Mouse (Mus musculus) urinary bladder, postnatal 10 days (tissue): ENCODE results near the gene Palld.

Source experiments
- DNase-seq: peaks from one replicate; pipeline ENCODE4 v3.0.0; 2022; ENCODE audit warnings: low spot score

Palld gene

DNA sequence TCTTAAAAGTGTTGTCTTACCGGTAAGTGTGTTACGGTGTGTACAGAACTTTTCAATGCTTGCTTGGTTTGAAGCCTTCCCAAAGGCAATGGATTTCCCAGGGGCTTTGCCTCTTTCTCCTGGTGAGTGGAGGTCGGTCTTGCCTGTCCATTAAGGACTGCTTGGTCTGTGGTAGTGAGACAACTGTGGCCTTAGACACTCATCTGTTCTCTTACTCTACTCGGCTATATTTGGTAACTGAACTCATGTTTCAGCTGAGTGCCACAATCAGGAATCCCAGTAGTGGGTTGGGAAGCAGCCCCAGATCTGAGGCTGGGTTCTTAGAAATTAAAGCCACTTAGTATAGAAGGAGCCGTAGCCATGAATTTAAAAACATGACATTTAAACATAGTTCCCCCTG, at the start of gene Palld:
Gene Palld (minus strand): TSS at position 170 of the 400 bp plus-strand sequence.
- no peak for DNase-seq

DNA sequence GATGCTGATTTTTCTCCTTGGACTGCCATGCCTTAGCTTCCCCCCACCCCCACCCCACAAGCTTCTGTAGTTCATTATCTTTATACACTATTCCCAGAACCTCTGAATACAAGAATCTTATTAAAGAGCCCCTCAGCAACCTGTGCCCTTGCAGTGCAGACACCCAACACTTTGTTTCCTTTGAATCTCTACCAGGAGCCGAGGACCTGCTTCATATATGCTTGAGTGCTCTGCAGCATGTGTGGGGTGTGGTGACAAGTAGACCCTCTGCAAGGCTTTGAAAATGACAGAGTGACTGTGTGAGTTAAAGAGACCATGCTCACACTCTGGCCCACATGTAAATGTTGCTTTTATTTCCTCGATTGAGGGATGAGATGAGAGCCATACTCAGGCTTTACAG, 35.1 kb upstream of the Palld start:
- no peak for DNase-seq

DNA sequence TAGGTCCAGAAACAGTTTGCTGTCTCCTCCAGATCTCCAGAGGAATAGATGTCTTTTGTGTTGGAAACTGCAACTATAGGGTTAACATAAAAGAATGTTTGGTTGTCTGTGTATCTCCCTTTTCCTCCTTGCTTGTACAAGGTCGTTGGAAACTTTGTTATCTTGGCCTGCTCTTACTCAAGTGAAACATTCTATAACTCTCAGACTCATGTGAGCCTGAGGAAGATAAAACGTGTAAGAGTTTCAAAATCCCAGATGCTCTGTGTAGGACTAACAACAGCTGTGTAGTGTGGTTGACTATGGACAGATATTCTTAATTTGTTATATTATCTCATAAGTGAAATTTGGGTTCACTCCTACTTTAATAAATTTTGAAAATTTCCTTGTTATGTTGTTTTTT, 30.8 kb upstream of the Palld start:
- no peak for DNase-seq

DNA sequence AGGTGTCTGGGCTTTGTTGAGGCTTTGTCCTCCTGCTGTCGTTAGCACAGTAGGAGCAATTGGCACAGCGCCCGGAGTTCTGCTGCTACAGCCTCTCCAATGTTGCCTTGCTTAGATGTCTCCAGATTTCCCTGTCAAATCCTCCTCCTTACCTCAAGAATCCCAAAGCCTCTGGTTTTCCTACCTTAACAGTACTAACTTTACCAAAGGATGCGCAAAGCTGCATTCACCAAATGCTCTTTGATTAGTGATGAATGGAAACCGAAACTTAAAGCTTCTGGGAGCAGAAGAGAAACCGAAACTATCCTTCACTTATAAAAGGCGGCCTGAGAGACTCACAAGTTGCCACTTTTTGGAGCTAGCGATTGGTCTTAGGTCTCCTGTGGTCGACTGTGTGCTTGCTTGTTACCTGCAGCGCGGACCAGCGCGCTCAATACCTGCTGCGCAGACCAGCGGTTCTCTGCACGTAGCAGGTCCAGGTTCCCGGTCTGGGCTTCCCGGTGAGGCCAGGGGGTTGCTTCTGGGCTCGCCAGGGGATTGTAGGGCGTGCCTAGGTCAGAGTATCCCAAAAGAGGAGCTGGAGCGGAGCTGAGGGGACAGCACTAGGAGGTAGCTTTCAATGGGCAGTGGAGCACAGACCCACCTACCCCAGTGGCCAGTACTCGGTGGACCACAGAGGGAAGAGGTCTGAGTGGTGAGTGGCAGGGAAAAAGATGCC, 25.4 kb upstream of the Palld start, which contains the start of gene Ddx60:
Gene Ddx60 (plus strand): TSS at position 311 of the 718 bp plus-strand sequence.
- DNase-seq = no peak

DNA sequence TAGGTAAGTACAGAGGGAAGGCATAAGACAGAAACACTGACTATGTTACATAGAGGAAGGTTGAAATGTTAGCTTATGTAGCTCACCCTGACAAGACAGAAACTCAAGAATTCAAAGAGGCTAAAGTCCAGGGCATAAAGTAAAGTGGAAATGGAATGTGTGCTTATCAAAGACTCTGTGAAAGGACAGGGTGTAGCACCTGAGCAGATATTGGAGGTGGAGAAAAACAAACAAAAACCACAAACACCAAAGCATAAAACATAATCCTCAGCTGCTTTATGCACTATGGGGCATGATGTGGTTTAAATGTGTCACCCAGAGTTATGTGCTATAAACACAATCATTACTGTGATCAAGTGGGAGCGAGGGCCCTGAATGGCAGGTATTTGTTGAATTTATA, 22.0 kb upstream of the Palld start:
- no peak for DNase-seq

DNA sequence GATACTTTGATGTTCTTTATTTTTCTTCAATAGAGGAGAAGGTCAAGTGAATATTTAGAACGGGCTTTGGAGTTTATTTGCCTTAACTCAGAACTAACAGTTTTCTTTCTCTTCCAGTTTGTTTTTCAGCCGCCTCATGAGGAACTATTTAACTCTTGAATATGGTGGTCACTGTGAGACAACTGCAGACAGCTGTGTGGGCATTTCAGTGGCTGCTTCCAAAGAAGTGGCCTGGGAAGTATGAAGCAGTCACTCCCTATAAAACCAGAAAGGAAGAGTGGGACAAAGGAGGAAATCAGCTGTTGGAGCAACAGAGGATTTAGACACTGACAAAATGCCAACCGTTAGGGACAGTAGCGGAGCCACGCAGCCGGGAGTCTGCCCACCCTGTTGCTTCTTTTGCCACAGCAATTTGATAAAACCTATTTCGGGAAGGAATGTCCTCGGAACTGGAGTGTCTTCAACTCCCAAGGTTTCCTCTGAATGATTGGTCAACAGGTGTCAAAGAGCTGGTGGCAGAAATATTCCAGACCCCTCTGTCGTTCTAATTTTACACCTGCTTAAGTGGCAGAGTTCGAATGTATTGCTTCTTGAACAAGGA, 19.1 kb upstream of the Palld start:
- DNase-seq = no peak

DNA sequence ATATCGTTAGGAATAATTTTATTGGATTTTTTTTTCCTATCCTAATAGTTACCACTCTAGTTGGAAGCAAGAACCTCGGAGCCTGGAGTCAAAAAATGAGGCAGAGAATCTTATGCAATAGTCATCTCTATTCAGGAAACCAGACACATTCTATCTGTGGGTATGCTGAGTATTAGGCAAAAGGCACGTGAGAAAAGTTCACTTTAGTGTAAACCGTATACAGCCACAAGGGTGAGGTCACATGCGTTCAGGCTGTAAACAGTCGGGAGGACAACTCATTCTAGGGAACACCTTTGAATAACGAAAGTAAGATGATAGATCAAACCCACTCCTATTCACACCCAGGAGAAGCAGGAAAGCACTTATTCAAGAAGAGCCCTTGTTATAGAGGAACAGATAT, 17.9 kb upstream of the Palld start:
- no peak for DNase-seq

DNA sequence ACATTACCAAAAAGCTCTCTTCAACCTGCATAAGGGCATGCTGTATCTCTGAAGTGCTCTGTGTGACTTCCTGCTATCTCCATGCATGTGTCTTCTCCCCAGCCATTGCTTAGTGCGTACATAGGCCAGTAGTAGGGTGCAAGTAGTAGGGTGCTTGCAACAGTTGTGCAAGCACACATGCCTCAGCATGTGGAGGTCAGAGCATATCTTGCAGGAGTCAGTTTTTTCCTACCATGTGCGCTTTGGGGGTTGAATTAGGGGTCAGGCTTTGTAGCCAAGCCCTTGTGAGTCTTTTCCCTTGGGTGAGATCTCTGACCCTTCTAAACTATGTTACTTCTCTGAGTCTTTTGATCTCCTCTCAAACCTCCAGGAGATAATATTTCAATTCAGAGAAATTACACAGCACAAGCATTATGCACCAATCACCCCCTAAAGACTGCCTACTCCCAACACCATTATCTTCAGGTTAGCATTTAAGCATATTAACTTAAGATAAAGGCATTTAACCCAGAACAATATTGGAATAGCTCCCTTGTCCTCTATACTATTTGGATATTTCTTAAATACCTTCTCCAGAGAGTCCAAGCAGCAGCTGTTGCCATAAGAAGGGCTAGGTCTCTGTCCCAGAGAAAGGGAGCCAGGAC, 16.8 kb upstream of the Palld start:
- no peak for DNase-seq

DNA sequence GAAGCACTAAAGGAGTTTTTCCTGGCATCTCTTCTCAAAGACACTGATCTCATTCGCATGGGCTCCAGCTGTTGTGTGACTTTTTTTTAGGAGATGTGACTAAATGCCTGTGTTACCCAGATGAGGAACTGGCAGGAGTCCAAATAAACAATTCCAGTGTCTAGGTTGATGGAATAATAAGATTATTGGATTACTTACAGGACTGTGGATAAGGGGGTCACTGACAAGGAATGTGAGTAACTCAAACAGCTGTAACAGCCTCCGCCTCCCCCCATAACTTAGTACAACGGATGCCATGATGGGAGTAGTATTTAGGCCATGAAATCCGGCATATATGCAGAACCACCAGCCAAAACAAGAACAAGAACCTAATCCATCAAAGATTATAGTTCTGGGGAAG, 14.8 kb upstream of the Palld start:
- no peak for DNase-seq

DNA sequence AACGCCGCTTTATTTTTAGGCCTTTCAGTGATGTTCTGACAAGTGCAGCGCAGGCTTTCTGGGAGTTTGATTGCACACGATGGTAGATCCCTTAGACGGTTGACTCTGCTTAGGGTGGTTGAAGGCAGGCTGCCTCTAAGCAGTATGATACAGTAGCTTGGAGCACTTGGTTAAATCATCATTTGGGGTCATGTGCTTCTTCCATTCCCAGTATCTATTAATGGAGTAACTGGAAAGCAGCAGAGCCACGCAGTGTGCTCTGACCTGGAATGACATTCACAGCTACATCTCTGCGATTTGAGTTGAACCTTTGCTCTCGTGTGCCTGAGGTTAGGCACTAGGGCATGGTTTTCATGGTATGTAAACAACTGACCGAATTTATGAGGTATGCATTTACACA, 11.5 kb upstream of the Palld start:
- DNase-seq = no peak

DNA sequence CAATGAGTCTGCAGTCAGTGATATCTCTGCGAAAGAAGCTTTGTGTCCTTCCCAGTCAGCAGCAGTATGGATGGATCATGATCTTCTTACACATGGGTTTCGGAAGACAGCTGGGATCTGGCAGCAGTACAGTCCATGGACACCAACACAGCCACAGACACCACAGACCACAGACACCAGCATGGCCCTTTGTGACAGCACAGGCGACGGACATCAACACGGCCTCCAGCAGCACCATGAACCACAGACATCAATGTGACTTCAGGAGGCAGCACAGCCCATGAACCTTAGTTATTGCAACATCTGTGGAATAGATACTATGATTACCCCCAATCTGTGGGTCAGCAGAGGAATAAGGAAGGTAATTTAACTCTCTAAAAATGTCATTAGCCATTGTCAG, 10.3 kb upstream of the Palld start:
- no peak for DNase-seq

DNA sequence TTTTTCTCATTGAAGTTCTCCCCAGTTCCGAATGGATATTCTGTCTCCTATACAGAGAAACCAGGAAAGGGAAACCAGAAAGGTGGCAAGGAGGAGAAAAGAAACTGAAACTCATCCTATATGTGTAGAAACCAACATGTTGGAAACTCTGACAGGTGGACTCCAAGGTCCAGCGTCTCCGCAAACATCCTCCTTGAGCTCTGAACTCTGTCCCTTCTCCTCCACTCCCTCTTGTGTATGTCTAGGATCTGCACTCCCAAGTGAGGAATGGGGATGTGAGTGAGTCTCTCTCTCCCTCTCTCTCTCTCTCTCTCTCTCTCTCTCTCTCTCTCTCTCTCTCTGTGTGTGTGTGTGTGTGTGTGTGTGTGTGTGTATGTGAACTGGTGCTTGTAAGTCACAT, 6.8 kb upstream of the Palld start:
- no peak for DNase-seq

DNA sequence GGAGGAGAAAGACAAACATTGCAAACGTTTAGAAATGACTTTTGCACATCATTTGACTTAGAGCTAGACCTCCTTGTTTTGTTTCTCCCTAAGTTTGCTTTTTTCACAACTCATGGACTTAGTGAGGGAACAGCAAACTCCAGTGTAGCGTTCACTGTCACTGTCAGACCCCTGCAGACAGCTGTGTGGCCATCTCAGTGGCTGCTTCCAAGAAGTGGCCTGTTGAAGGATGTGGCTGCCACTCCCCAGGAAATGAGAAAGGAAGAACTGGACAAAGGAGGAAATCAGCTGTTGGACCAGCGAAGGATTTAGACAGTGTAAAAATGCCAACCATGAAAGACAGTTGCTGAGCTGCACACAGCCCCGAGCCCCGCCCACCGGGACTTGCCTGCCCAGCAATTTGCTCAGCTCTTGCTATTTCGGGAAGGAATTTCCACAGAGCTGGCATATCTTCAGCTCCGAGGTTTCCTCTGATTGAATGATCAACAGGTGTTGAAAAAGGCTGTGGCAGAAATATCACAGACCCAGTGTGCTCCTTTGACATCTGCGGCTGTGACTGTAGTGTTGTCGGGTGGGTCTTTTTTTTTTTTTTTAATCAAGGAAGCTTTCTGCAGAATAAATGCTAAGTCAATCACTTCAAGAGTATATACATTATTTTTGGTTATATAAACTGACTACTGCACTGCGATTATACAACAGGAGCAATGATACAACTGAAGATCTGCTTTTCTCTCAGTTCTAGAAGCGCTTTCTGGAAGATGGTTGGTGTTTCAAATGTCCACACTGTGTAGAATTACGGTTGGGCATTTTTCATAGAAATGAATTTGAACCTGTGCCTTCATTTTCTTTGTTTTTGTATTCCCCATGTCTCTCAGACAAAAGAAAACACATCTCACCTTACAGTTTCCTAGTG, 6.1 kb upstream of the Palld start:
- DNase-seq = no peak

DNA sequence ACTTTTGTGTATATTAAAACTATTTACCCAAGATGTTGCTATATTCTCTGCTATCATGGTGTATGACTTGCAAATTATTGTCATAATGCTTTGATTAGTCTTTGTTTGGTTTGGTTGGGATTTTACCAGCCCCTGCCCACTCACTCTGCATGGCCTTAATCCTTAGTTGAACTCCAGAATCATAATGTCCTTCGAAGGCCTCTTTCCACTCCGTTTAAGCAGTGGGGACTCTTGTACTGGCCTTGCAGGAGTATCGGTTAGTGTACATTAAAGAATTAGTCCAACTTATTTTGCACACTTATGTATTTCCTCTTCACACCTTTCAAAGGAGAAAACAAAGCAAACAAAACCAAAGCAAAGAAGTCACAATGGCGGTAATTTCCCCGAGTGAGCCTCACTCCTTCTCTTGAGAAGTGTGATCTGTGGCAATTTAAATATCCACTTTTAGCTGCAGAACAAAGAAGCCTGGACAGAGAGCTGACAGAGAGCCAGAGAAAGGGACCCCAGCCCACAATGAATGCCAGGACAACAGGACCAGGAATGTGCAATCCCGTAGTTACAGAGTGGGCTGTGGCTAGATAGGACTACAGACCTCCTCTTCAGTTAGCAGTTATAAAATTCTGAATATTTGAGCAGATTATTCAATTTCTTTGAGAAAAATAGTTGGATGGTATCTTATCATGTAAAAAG, 1.3 kb downstream of the Palld start:
- DNase-seq = no peak

DNA sequence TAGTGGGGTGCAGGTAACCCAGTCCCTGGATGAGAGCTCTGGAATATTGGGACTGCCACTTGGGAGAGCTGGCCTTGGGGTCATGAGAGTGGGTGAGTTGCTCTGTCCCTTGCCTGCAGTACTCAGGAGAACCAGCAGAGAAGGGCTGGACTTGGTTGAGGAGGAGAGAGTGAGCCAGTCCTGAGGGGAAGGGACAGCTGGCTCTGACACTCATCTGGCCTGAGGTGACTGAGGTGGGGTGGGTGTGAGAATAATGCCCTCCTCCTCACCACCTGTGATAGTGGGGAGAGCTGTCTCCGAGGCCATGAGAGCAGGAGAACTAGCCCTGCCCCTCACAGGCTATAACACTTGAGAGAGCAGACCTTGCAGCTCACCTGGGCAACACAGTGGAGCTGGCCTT, 5.1 kb downstream of the Palld start:
- DNase-seq = no peak

DNA sequence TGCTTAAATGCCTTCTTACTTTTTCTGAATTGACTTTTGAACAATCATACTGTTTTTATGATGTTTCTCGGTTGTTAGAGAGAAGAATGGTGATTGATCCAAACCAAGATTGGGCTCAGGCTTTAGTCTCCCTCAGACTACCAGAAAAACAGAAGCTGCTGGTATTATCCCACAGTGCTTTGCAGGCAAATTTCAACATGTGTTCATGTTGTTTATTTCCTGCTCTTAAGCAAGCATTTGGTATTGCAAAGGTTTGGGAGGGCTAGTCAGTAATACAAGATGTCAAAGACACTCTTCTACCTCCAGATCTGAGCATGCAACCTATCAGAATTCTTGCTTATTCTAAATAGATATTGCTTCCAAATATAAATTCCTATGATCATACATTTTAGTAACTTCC, 5.7 kb downstream of the Palld start:
- no peak for DNase-seq

DNA sequence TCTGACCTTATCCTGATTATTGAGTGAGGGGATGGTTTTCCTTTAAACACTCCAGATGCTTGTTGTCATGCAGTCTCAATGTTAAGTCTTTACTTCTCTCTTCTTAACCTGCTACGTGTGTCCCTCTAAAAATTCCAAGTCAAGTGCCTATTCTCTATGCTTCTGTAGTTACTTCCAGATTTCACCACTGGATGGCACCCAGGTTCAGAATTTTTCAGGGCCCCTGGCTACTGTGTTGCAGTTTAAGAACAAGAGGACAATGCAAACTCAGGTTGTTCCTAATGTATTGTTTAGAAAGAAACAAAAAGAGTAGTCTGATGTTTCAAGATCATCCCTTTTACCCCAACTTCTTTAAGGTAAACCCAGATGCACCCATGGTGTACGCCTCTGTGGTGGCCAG, 8.4 kb downstream of the Palld start:
- no peak for DNase-seq

DNA sequence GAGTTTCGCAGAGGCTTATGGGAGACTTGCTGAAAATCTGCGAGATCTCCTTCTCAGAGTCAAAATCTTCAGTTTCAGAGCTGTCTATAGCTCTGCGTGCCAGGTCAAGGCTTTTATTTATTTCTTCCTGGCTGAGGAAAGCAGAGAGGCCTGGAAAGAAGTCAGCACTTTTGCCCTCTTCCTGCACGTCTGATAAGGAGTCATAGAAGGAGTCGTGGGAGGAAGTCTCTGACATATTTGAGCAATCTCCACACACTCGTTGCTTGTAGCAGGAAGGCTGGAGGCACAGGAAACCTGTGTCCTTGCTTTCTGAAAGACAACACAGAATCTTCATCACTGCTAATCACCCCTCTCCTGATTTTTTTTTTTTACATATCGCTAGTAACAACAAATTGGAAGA, 24.9 kb downstream of the Palld start:
- no peak for DNase-seq

DNA sequence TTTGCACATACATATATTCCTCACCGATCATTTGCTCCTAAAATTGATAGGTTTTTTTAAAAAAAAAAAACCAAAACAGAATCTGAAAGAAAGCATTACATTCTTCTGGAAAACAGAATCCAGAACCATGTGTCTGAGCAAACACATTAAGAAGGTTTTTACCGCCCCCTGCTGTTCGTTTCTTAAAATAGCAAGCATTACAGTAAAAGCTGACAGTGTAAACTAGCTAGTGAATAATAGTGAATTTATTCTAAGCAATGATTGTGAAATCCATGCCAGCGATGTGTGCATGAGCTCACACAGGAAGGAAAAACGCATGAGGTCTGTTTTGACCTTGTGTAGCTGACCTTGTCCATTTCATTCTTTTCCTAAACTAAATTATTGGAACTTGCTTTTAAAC, 27.2 kb downstream of the Palld start:
- DNase-seq = no peak

DNA sequence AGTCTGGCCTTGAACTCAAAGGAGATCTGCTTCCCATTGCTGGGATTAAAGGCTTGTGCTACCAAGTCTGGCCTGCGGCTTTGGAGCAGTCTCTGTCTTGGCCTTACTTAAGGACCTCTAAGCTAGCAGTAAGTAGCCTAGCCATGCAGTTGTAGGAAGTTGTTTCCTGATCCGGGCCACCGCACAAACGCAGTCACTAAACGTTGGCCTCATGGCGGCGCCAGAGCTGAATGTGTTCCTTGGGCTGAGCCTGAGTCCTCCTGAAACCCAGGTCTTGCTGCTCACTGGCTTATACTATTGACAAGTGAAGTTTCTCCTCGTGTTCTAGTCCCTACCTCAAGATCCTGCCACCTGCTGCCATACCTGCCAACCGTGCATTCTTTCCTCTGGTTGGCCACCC, 28.5 kb downstream of the Palld start:
- DNase-seq = no peak

DNA sequence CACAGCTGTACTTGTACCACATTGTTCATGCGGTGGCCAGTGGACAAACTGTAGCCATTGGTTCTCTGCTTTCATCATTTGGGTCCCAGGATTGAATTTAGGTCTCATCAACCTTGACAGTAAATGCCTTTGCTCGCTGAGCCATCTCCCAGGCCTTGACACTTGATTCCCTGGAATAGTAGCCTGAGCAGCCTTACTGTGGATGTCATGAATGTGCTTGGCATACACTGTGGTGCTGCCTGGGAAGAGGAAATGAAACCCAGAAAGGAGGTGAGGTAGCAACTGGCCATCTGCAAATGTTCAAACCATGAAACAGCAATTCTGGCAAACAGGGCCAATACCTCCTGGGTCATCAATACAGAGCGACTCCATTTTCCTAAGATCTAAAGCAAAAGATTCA, 34.0 kb downstream of the Palld start:
- no peak for DNase-seq

DNA sequence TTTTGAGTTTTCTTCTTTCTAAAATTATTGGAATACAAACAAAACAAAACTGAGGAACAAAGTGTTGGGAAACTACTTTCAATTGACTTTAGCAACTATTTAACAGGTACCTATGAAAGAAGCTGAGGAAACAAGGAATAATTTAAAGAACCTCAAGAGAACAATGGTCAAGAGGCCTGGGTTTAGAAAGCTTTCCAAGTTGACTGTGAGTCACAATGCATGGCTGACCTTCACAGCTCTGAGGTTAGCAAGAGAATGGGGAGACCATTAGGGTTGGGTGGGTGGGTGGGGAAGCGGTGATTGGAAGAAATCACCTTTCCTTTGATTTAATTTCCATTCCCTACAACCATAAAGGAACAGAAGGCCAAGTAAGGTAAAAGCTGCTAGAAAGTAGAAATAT, 35.6 kb downstream of the Palld start:
- no peak for DNase-seq
